Mouse (Mus musculus) neural tube, embryonic 15.5 days (tissue): ENCODE measurements around the gene Dzank1. TPM values are rescaled to one million over a fixed set of nuclear protein-coding genes. Genes with fewer than 3 reads are reported as not detected.

Source experiments
- ATAC-seq: fragments of 200-750 bp; cut with Nextera tagmentation; 2 replicates; pipeline ENCODE4 v1.8.0; 2017; ENCODE audit warnings: mild to moderate bottlenecking, moderate TSS enrichment, moderate library complexity; ENCODE audit not compliant: low FRiP score
- H3K27ac ChIP-seq: fragments of 300-500 bp; sonication (generic); replicated peaks from 2 replicates; pipeline ENCODE4 v1.5.1; 2015; ENCODE audit warnings: mild to moderate bottlenecking, inconsistent platforms
- H3K27me3 ChIP-seq: fragments of 300-500 bp; sonication (generic); replicated peaks from 2 replicates; pipeline ENCODE4 v1.6.1; 2015; ENCODE audit warnings: inconsistent platforms
- H3K36me3 ChIP-seq: fragments of 300-500 bp; sonication (generic); 2 replicates; pipeline ENCODE4 v1.6.1; 2015; ENCODE audit warnings: inconsistent platforms
- H3K4me1 ChIP-seq: fragments of 300-500 bp; sonication (generic); 2 replicates; pipeline ENCODE4 v1.6.1; 2015; ENCODE audit warnings: inconsistent platforms
- H3K4me2 ChIP-seq: fragments of 300-500 bp; sonication (generic); 2 replicates; pipeline ENCODE4 v1.6.1; 2015; ENCODE audit warnings: inconsistent platforms, mild to moderate bottlenecking, moderate library complexity
- H3K4me3 ChIP-seq: fragments of 300-500 bp; sonication (generic); replicated peaks from 2 replicates; pipeline ENCODE4 v1.5.1; 2015; ENCODE audit warnings: mild to moderate bottlenecking, inconsistent platforms
- H3K9ac ChIP-seq: fragments of 300-500 bp; sonication (generic); replicated peaks from 2 replicates; pipeline ENCODE4 v1.6.1; 2015; ENCODE audit warnings: mild to moderate bottlenecking, inconsistent platforms
- H3K9me3 ChIP-seq: fragments of 300-500 bp; sonication (generic); replicated peaks from 2 replicates; pipeline ENCODE4 v1.6.1; 2016; ENCODE audit warnings: inconsistent platforms
- WGBS: fragments of 180-500 bp; shearing (Covaris S2); methylation state at CpG from one replicate; pipeline ENCODE4 v1.1.7; 2015; ENCODE audit warnings: mixed read lengths; 5-methylcytosine and 5-hydroxymethylcytosine counted together
- polyA plus RNA-seq: library from polyadenylated mRNA; unstranded; fragments of >200 nt; fragmentation: Nextera tagmentation; extraction: Ambion mirVana; gene quantifications from 2 replicates; pipeline ENCODE4 v1.2.1, GENCODE M21; 2015

Dzank1 gene
- polyA plus RNA-seq, 1 experiment from 2014 or later = 17.2 TPM

DNA sequence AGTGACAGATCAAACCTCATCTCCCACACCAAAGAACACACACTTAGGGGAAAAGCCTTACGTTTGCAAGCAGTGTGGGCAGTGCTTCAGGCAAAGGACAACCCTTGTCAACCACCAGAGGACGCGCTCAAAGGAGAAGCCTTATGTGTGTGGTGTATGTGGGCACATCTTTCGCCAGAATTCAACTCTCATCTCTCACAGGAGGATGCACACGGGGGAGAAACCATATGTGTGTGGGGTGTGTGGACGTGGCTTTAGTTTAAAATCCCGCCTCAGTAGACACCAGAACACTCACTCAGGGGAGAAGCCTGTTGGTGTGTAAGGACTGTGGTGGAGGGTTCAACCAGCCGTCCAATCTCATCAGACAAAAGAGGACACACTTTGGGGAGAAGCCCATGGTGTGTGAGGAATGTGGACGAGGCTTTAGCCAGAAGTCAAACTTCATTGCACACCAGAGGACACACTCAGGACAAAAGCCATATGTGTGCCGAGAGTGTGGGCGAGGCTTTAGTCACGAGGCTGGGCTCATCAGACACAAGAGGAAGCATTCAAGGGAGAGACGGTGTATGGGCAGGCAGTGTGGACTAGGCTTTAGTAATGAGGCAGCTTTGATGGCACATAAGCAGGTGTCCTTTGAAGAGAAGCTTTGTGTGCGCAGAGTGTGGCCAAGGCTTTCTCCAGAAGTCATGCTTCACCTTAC is 61.2 kb downstream of the Dzank1 start:
- Histone ChIP-seq H3K9me3 (no peaks in the 10 kb centered on the region), H3K27ac (no peak overlapping the region), H3K4me2 (no peak overlapping the region), H3K4me1 (no peaks in the 10 kb centered on the region), H3K4me3 (no peak overlapping the region), H3K27me3 (no peaks in the 10 kb centered on the region), H3K36me3 (peaks cover 28% of the 10 kb centered on the region), H3K9ac (no peak overlapping the region)
- WGBS = 84% methylated on average over 14 of the region's 14 CpGs
- peak; percentile 42; the same call in 1 of the 2 replicates for ATAC-seq

- Histone ChIP-seq H3K36me3 (peaks cover 26% of the 10 kb centered on the region), H3K4me1 (no peaks in the 10 kb centered on the region), H3K4me2 (no peak overlapping the region), H3K9me3 (no peaks in the 10 kb centered on the region), H3K27ac (no peak overlapping the region), H3K9ac (no peak overlapping the region), H3K4me3 (no peak overlapping the region), H3K27me3 (no peaks in the 10 kb centered on the region)
- no peak for ATAC-seq
- WGBS = 77% methylated on average over 9 of the region's 9 CpGs
Observed at GRCm38 (mm10) chr2:144464799-144465760, 62.1 kb downstream of the Dzank1 start.

GRCm38 (mm10) chr2:144464182-144464581 is 63.0 kb downstream of the Dzank1 start:
- H3K4me1 ChIP-seq = peaks cover 8% of the 10 kb centered on the region
- no peak overlapping the region for H3K9ac ChIP-seq
- ATAC-seq = no peak
- no peak overlapping the region for H3K4me3 ChIP-seq
- H3K36me3 ChIP-seq = peaks cover 26% of the 10 kb centered on the region
- no peak overlapping the region for H3K27ac ChIP-seq
- H3K4me2 ChIP-seq = no peak overlapping the region
- no peaks in the 10 kb centered on the region for H3K27me3 ChIP-seq
- WGBS = 74% methylated on average over 7 of the region's 7 CpGs
- H3K9me3 ChIP-seq = no peaks in the 10 kb centered on the region

- Histone ChIP-seq H3K27ac (peak overlapping the region; percentile 88), H3K9ac (peak overlapping the region; percentile 63), H3K27me3 (peaks cover 29% of the 10 kb centered on the region), H3K4me1 (peaks cover 13% of the 10 kb centered on the region), H3K4me2 (peak overlapping the region; percentile 80), H3K9me3 (no peaks in the 10 kb centered on the region), H3K4me3 (peak overlapping the region; percentile 64), H3K36me3 (no peaks in the 10 kb centered on the region)
- WGBS = 8% methylated on average over 25 of the region's 25 CpGs
- ATAC-seq = peak; percentile 98
Observed at GRCm38 (mm10) chr2:144458975-144459754, 68.0 kb downstream of the Dzank1 start.

GRCm38 (mm10) chr2:144458355-144458754 is 68.9 kb downstream of the Dzank1 start:
- Histone ChIP-seq H3K4me1 (peaks cover 13% of the 10 kb centered on the region), H3K27ac (no peak overlapping the region), H3K9ac (no peak overlapping the region; the same call in 1 of the 2 replicates), H3K36me3 (no peaks in the 10 kb centered on the region), H3K9me3 (no peaks in the 10 kb centered on the region), H3K4me2 (peak overlapping the region; percentile 80), H3K27me3 (peaks cover 35% of the 10 kb centered on the region), H3K4me3 (peak overlapping the region; percentile 64)
- 72% methylated on average over 6 of the region's 6 CpGs for WGBS
- peak; percentile 15; the same call in 1 of the 2 replicates for ATAC-seq

DNA sequence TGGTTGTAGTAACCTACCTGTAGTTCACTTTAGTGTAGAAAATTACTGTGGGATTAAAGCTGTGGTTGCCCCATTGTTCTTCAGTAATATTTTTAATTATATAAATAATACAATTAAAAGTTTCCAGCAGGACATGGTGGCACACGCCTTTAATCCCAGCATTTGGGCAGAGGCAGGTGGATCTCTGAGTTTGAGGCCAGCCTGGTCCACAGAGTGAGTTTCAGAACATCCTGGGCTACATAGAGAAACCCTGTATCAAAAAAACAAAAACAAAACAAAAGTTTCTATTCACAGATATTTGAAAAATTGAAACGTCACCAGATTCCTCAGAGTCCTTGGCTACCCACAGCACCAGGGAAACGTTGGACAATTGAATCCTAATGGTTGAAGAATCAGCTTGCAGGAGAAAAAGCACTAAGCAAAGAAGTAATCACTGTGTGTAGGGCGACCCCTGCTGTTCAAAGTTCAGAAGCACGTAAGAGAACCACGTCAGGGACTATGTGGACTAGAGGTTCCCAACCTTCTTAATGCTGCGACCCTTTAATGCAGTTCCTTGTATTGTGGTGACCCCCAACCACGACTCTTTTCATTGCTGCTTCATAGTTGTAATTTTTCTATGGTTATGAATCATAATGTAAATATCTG is 74.7 kb downstream of the Dzank1 start:
- Histone ChIP-seq H3K36me3 (no peaks in the 10 kb centered on the region), H3K9ac (no peak overlapping the region), H3K9me3 (no peaks in the 10 kb centered on the region), H3K27ac (no peak overlapping the region), H3K27me3 (peaks cover 32% of the 10 kb centered on the region), H3K4me3 (no peak overlapping the region), H3K4me1 (no peaks in the 10 kb centered on the region), H3K4me2 (no peak overlapping the region)
- peak; percentile 73; the same call in 1 of the 2 replicates for ATAC-seq
- WGBS = 16% methylated on average over 8 of the region's 8 CpGs

GRCm38 (mm10) chr2:144450378-144450777 is 76.8 kb downstream of the Dzank1 start:
- ATAC-seq = no peak
- 87% methylated on average over 2 of the region's 2 CpGs for WGBS

DNA sequence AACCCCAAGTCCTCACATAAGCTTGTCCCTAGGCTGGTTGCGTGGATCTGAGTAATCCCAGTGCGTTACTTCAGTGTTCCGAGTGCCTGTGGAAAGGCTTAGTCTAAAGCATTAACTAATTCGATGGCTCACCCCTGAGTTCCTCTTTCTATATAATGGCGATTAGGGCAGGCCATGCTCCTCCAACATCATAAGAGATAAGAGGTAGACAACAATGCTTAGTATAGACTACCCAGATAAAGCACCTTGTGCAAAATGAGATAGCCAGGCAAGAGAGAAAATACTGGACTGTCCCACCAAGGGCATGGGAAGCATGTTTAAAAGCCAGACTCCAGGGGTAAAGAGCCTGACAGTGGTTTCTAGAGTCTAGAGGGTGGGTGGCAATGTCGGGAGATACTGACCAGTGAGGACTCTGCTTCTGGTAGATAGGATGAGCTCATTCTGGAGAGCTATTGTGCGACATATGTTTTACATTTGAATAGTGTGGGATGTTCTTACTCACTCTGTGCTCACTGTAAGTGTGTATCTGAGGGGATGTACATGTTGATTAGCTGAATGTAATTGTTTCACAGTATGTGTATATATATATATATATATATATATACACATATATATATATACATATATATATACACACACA is 80.7 kb downstream of the Dzank1 start:
- Histone ChIP-seq H3K9ac (no peak overlapping the region), H3K27ac (no peak overlapping the region), H3K9me3 (no peaks in the 10 kb centered on the region), H3K27me3 (no peaks in the 10 kb centered on the region), H3K4me1 (no peaks in the 10 kb centered on the region), H3K36me3 (no peaks in the 10 kb centered on the region), H3K4me2 (no peak overlapping the region), H3K4me3 (no peak overlapping the region)
- no peak for ATAC-seq
- 87% methylated on average over 7 of the region's 7 CpGs for WGBS

More at GRCm38 (mm10) chr2:144450378-144450777, 76.8 kb downstream of the Dzank1 start:
- H3K4me2 ChIP-seq = no peak overlapping the region
- H3K27me3 ChIP-seq = peaks cover 15% of the 10 kb centered on the region
- no peak overlapping the region for H3K27ac ChIP-seq
- no peak overlapping the region for H3K9ac ChIP-seq
- no peaks in the 10 kb centered on the region for H3K36me3 ChIP-seq
- H3K9me3 ChIP-seq = no peaks in the 10 kb centered on the region
- no peak overlapping the region for H3K4me3 ChIP-seq
- H3K4me1 ChIP-seq = no peaks in the 10 kb centered on the region

DNA sequence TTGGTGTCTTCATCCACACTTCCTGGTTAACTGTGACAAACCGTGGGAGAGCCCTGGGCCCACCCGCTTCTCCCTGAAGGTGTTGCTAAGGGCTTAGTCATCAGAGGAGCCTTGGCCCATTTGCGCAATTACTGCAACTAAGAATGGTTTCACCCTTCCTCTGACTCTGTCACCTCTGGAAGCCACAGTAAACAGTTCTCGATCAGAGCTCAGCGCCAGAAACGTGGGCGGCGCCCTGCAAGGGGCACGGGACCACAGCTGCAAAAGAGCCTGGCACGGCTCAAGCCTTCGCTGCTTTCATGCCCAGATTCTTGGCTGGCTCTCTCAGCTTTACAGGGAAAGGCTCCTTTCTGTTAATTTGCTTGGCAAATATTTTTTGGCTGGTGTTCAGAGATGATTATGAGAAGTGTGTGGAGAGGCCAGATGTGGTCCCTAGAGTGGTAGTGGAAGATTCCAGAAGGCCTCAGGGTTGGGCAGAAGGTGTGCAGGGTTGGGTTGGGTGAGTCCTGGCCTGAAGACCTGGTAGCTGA is 85.8 kb downstream of the Dzank1 start:
- no peak overlapping the region for H3K9ac ChIP-seq
- no peaks in the 10 kb centered on the region for H3K4me1 ChIP-seq
- H3K36me3 ChIP-seq = no peaks in the 10 kb centered on the region
- H3K27ac ChIP-seq = no peak overlapping the region
- H3K4me2 ChIP-seq = no peak overlapping the region
- no peak overlapping the region for H3K4me3 ChIP-seq
- no peak for ATAC-seq
- 83% methylated on average over 11 of the region's 11 CpGs for WGBS
- H3K27me3 ChIP-seq = no peaks in the 10 kb centered on the region
- H3K9me3 ChIP-seq = no peaks in the 10 kb centered on the region

GRCm38 (mm10) chr2:144439191-144439700 is 88.0 kb downstream of the Dzank1 start:
- no peaks in the 10 kb centered on the region for H3K4me1 ChIP-seq
- H3K9me3 ChIP-seq = no peaks in the 10 kb centered on the region
- WGBS = 82% methylated on average over 3 of the region's 3 CpGs
- H3K36me3 ChIP-seq = no peaks in the 10 kb centered on the region
- no peak for ATAC-seq
- H3K4me2 ChIP-seq = no peak overlapping the region
- H3K27me3 ChIP-seq = no peaks in the 10 kb centered on the region
- no peak overlapping the region for H3K4me3 ChIP-seq
- H3K27ac ChIP-seq = no peak overlapping the region
- H3K9ac ChIP-seq = no peak overlapping the region
